Mouse (Mus musculus): ENCODE measurements around the gene Shank3.

Shank3 gene

GRCm38 (mm10) chr15:89498961-89499688 is at the start of gene Shank3:
Gene Shank3, plus strand, starts transcription at chr15:89499623.
- peak; percentile 72 to 73 for DNase-seq

GRCm38 (mm10) chr15:89452906-89453864 is 46.2 kb upstream of the Shank3 start:
- DNase-seq, result peak; percentile 17 to 28

- peak; percentile 86 to 92 for DNase-seq
Measured at GRCm38 (mm10) chr15:89453865-89454478, 45.5 kb upstream of the Shank3 start, which contains the start of gene Mapk8ip2. Gene Mapk8ip2, plus strand, starts transcription at chr15:89453913.

GRCm38 (mm10) chr15:89454857-89455256 is 44.6 kb upstream of the Shank3 start:
- peak in 1 of 2 experiments; percentile 36 for DNase-seq

- peak; percentile 48 to 56 for DNase-seq
Measured at GRCm38 (mm10) chr15:89455642-89456041, 43.8 kb upstream of the Shank3 start.

- peak in 1 of 2 experiments; percentile 6 for DNase-seq
Measured at GRCm38 (mm10) chr15:89458942-89459341, 40.5 kb upstream of the Shank3 start.

- peak in 1 of 2 experiments; percentile 0 for DNase-seq
Measured at GRCm38 (mm10) chr15:89459821-89460220, 39.6 kb upstream of the Shank3 start.

- no peak for DNase-seq
Measured at GRCm38 (mm10) chr15:89460298-89460697, 39.1 kb upstream of the Shank3 start.

GRCm38 (mm10) chr15:89461321-89461720 is 38.1 kb upstream of the Shank3 start:
- no peak for DNase-seq

- no peak for DNase-seq
Measured at GRCm38 (mm10) chr15:89462176-89462575, 37.2 kb upstream of the Shank3 start.

GRCm38 (mm10) chr15:89463334-89464235 is 35.8 kb upstream of the Shank3 start:
- no peak for DNase-seq

GRCm38 (mm10) chr15:89465052-89465451 is 34.4 kb upstream of the Shank3 start:
- peak; percentile 55 to 60 for DNase-seq

- DNase-seq, result peak in 1 of 2 experiments; percentile 71
Measured at GRCm38 (mm10) chr15:89468577-89468976, 30.8 kb upstream of the Shank3 start.

- no peak for DNase-seq
Measured at GRCm38 (mm10) chr15:89471476-89471875, 27.9 kb upstream of the Shank3 start.

GRCm38 (mm10) chr15:89473370-89473769 is 26.1 kb upstream of the Shank3 start:
- DNase-seq, result no peak

- no peak for DNase-seq
Measured at GRCm38 (mm10) chr15:89473921-89474320, 25.5 kb upstream of the Shank3 start.

- peak in 1 of 2 experiments; percentile 52 for DNase-seq
Measured at GRCm38 (mm10) chr15:89474596-89475292, 24.7 kb upstream of the Shank3 start.

GRCm38 (mm10) chr15:89475293-89475600 is 24.2 kb upstream of the Shank3 start:
- DNase-seq, result no peak

GRCm38 (mm10) chr15:89475611-89476474 is 23.6 kb upstream of the Shank3 start:
- peak; percentile 97 to 98 for DNase-seq

- no peak for DNase-seq
Measured at GRCm38 (mm10) chr15:89476475-89476815, 23.0 kb upstream of the Shank3 start.

All from cerebellum, postnatal 10 days (tissue).